In the genomic region with DNA sequence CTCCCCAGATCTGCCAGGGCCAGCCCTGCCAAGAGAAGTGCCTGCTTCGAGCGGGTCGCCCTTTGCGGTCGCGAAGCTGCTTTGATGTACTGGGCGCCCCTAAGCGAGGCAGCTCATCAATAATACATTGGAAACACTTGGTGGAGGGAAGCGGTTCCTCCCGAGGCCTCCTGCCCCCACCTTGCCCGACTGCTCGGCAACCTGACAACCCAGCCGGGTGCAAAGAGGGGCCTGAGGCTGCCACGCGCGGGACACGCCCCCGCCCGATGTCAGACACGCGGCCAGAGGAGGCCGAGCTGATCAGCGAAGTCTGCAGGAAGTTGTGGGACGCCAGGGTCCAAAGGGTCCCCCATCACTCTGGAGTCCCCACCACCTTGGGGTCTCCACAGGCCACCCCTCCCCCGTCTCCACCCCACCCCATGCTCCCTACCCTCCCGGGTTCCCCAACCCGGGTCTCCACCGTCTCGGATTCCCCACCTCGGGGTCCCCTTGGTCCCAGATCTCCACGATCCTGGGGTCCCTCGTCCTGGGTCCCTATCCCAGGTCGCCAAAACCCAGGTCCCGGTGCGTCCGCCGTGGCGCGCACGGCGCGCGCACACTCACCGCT, we compare ENCODE assay signal across 8 mouse cellular contexts. TPM values are rescaled to one million over a fixed set of nuclear protein-coding genes. Genes with fewer than 3 reads are reported as not detected.
A peak's percentile ranks its signal among the peaks of the same experiment; 100 is the strongest.
DNase-seq lines count a peak whose midpoint lies in the region; ATAC-seq and TF ChIP-seq lines count a peak whose summit lies in the region.

No protein-coding gene starts in this region.

- H3K4me3 ChIP-seq in liver, adult 2 months (ENCODE audit: insufficient read depth, low read depth, low read length), result peak overlapping the region; percentile 66
- peak overlapping the region; percentile 70 for H3K4me3 ChIP-seq in heart, embryonic 13.5 days
- peak overlapping the region; percentile 68 for H3K4me3 ChIP-seq in limb, embryonic 14.5 days (replicated peaks; ENCODE audit: low read length)
- H3K4me3 ChIP-seq in neural tube, embryonic 14.5 days (ENCODE audit: low read depth, low read length), result peak overlapping the region; percentile 64

- H3K27ac ChIP-seq in liver, adult 2 months (replicated peaks; ENCODE audit: insufficient read depth, low read depth, low read length), result peak overlapping the region; percentile 56; the same call in 1 of the 2 replicates
- no peak overlapping the region for H3K27ac ChIP-seq in heart, embryonic 13.5 days (replicated peaks)
- H3K27ac ChIP-seq in limb, embryonic 14.5 days (replicated peaks; ENCODE audit: low read depth, low read length), result no peak overlapping the region
- no peak overlapping the region for H3K27ac ChIP-seq in neural tube, embryonic 14.5 days (ENCODE audit: low read depth, low read length)

- H3K4me2 ChIP-seq in heart, embryonic 13.5 days, result peak overlapping the region; percentile 99
- H3K4me2 ChIP-seq in limb, embryonic 14.5 days (replicated peaks; ENCODE audit: low read depth, low read length, severe bottlenecking), result peak overlapping the region; percentile 100
- H3K4me2 ChIP-seq in neural tube, embryonic 14.5 days (ENCODE audit: low read depth, low read length), result peak overlapping the region; percentile 99

- no peaks in the 10 kb centered on the region for H3K27me3 ChIP-seq in liver, adult 2 months (ENCODE audit: control insufficient read depth, insufficient read depth, low read length)
- peaks cover 36% of the 10 kb centered on the region for H3K27me3 ChIP-seq in heart, embryonic 13.5 days (replicated peaks)
- 0 out of 2 replicates have a peak, but pooled peaks cover 13% of the 10 kb centered on the region for H3K27me3 ChIP-seq in limb, embryonic 14.5 days (ENCODE audit: control insufficient read depth, insufficient read depth, low read length)
- H3K27me3 ChIP-seq in neural tube, embryonic 14.5 days (ENCODE audit: control insufficient read depth, insufficient read depth, low read length), result no peaks in the 10 kb centered on the region

- ATAC-seq in heart, embryonic 13.5 days (ENCODE audit: extremely low read depth, insufficient number of reproducible peaks, low FRiP score, low TSS enrichment), result no peak
- ATAC-seq in limb, embryonic 14.5 days (ENCODE audit: low FRiP score, low read depth), result peak; percentile 10; the same call in 1 of the 2 replicates
- ATAC-seq in neural tube, embryonic 14.5 days (ENCODE audit: low read depth), result peak; percentile 49; the same call in 1 of the 2 replicates
- no peak for ATAC-seq in frontal cortex, adult (ENCODE audit: low TSS enrichment)

- no peaks in the 10 kb centered on the region for H3K9me3 ChIP-seq in heart, embryonic 13.5 days
- no peaks in the 10 kb centered on the region for H3K9me3 ChIP-seq in limb, embryonic 14.5 days (ENCODE audit: control insufficient read depth, low read length)
- no peaks in the 10 kb centered on the region for H3K9me3 ChIP-seq in neural tube, embryonic 14.5 days (ENCODE audit: control insufficient read depth, low read length)

- no peak for TF ChIP-seq CTCF in liver, adult 2 months (IDR thresholded peaks at IDR 0.05; ENCODE audit: low read depth, low read length)

- no peaks in the 10 kb centered on the region for H3K79me2 ChIP-seq in liver, adult 2 months (ENCODE audit: control insufficient read depth, insufficient read depth, low read length)

- no peaks in the 10 kb centered on the region for H3K36me3 ChIP-seq in liver, adult 2 months (ENCODE audit: control insufficient read depth, insufficient read depth, low read length)
- H3K36me3 ChIP-seq in heart, embryonic 13.5 days, result no peaks in the 10 kb centered on the region
- no peaks in the 10 kb centered on the region for H3K36me3 ChIP-seq in limb, embryonic 14.5 days (ENCODE audit: control insufficient read depth, insufficient read depth, low read length)
- H3K36me3 ChIP-seq in neural tube, embryonic 14.5 days (ENCODE audit: control insufficient read depth, insufficient read depth, low read length), result no peaks in the 10 kb centered on the region

- WGBS in liver, adult 2 months, result 3% methylated on average over 44 of the region's 44 CpGs
- 3% methylated on average over 44 of the region's 44 CpGs for WGBS in heart, embryonic 13.5 days
- WGBS in limb, embryonic 14.5 days, result 1% methylated on average over 34 of the region's 44 CpGs
- WGBS in neural tube, embryonic 14.5 days, result under 1% methylated on average over 44 of the region's 44 CpGs

- peaks cover 2% of the 10 kb centered on the region; the same call in 1 of the 2 replicates for H3K4me1 ChIP-seq in liver, adult 2 months (ENCODE audit: control insufficient read depth, insufficient read depth, low read length)
- H3K4me1 ChIP-seq in heart, embryonic 13.5 days, result peaks cover 25% of the 10 kb centered on the region
- H3K4me1 ChIP-seq in limb, embryonic 14.5 days (ENCODE audit: control insufficient read depth, insufficient read depth, low read length), result peaks cover 13% of the 10 kb centered on the region
- peaks cover 9% of the 10 kb centered on the region for H3K4me1 ChIP-seq in neural tube, embryonic 14.5 days (ENCODE audit: control insufficient read depth, insufficient read depth, low read length)

- H3K9ac ChIP-seq in liver, adult 2 months (ENCODE audit: low read depth, low read length), result peak overlapping the region; percentile 83
- H3K9ac ChIP-seq in heart, embryonic 13.5 days, result peak overlapping the region; percentile 85
- peak overlapping the region; percentile 66 for H3K9ac ChIP-seq in limb, embryonic 14.5 days (ENCODE audit: low read depth, low read length, severe bottlenecking)
- H3K9ac ChIP-seq in neural tube, embryonic 14.5 days (replicated peaks; ENCODE audit: low read depth, low read length), result peak overlapping the region; percentile 78

- TF ChIP-seq POLR2A in liver, adult 2 months (IDR thresholded peaks at IDR 0.05; ENCODE audit: extremely low read depth, insufficient read depth, low read length), result no peak
- no peak for TF ChIP-seq POLR2A in limb, embryonic 14.5 days (IDR thresholded peaks at IDR 0.05; ENCODE audit: borderline replicate concordance, extremely low read depth, insufficient read depth, insufficient read length)

- no peak for DNase-seq in liver, adult 2 months (ENCODE audit: extremely low read depth, low read depth, low spot score)
- DNase-seq in liver, result no peak
- DNase-seq in adrenal gland, adult 8-10 months, result peak; percentile 24
- DNase-seq in limb, embryonic 14.5 days (ENCODE audit: low spot score), result no peak
- no peak for DNase-seq in right cerebral cortex, postnatal 36 days (ENCODE audit: low spot score in 2 of 2)

RNA-seq across cellular contexts. Expression of a gene that starts 13.7 kb away (rescaled TPM):
- 12.0 and 21.2 TPM in 2 replicates for total RNA-seq in liver, adult 2 months (2014; rRNA removed)
- 11.9 and 15.3 TPM in 2 replicates for polyA plus RNA-seq in liver, adult 2 months (2012; rRNA removed)
- 10 to 100 TPM in 1 of 4 experiments, 1 to 10 TPM in 3; 5.6 to 10.8 (median 7.9) TPM for total RNA-seq in adrenal gland, adult 8-10 months (2022)
- polyA plus RNA-seq in heart, embryonic 13.5 days (2015; fragmentation: Nextera tagmentation; extraction: Ambion mirVana), result 3.3 and 3.6 TPM in 2 replicates
- polyA plus RNA-seq in limb, embryonic 14.5 days (2012; rRNA removed), result 6.4 and 6.6 TPM in 2 replicates
- polyA plus RNA-seq in limb, embryonic 14.5 days (2014; fragmentation: Nextera tagmentation; extraction: Ambion mirVana), result 8.3 and 8.7 TPM in 2 replicates
- 9.9 and 10.0 TPM in 2 replicates for polyA plus RNA-seq in neural tube, embryonic 14.5 days (2014; fragmentation: Nextera tagmentation; extraction: Ambion mirVana)

RNA-seq across cellular contexts. Expression of a gene that starts 34.1 kb away (rescaled TPM):
- 1.4 TPM in 1 of 2 replicates, not detected in the other for total RNA-seq in liver, adult 2 months (2014; rRNA removed)
- not detected in 2 replicates for polyA plus RNA-seq in liver, adult 2 months (2012; rRNA removed)
- 1 to 10 TPM in 1 of 4 experiments, not detected in 3; 1.4 TPM for total RNA-seq in adrenal gland, adult 8-10 months (2022)
- 2.0 and 2.3 TPM in 2 replicates for polyA plus RNA-seq in heart, embryonic 13.5 days (2015; fragmentation: Nextera tagmentation; extraction: Ambion mirVana)
- polyA plus RNA-seq in limb, embryonic 14.5 days (2012; rRNA removed), result 3.4 and 4.3 TPM in 2 replicates
- polyA plus RNA-seq in limb, embryonic 14.5 days (2014; fragmentation: Nextera tagmentation; extraction: Ambion mirVana), result 2.2 and 3.0 TPM in 2 replicates
- 4.6 and 8.4 TPM in 2 replicates for polyA plus RNA-seq in neural tube, embryonic 14.5 days (2014; fragmentation: Nextera tagmentation; extraction: Ambion mirVana)

RNA-seq across cellular contexts. Expression of a gene that starts 34.3 kb away (rescaled TPM):
- total RNA-seq in liver, adult 2 months (2014; rRNA removed), result 706 and 858 TPM in 2 replicates
- polyA plus RNA-seq in liver, adult 2 months (2012; rRNA removed), result 1,059 and 1,162 TPM in 2 replicates
- total RNA-seq in adrenal gland, adult 8-10 months (2022), result 1,000 to 10,000 TPM in 3 of 4 experiments, 100 to 1,000 TPM in 1; 952 to 1,243 (median 1,190) TPM
- 1,738 and 2,034 TPM in 2 replicates for polyA plus RNA-seq in heart, embryonic 13.5 days (2015; fragmentation: Nextera tagmentation; extraction: Ambion mirVana)
- polyA plus RNA-seq in limb, embryonic 14.5 days (2012; rRNA removed), result 736 and 1,017 TPM in 2 replicates
- 948 and 964 TPM in 2 replicates for polyA plus RNA-seq in limb, embryonic 14.5 days (2014; fragmentation: Nextera tagmentation; extraction: Ambion mirVana)
- polyA plus RNA-seq in neural tube, embryonic 14.5 days (2014; fragmentation: Nextera tagmentation; extraction: Ambion mirVana), result 1,198 and 1,298 TPM in 2 replicates

RNA-seq across cellular contexts. Expression of a gene that starts 34.6 kb away (rescaled TPM):
- total RNA-seq in liver, adult 2 months (2014; rRNA removed), result 6.7 and 11.9 TPM in 2 replicates
- 47.8 and 53.3 TPM in 2 replicates for polyA plus RNA-seq in liver, adult 2 months (2012; rRNA removed)
- total RNA-seq in adrenal gland, adult 8-10 months (2022), result 100 to 1,000 TPM in 2 of 4 experiments, 10 to 100 TPM in 2; 80.9 to 130 (median 112) TPM
- polyA plus RNA-seq in heart, embryonic 13.5 days (2015; fragmentation: Nextera tagmentation; extraction: Ambion mirVana), result 164 and 174 TPM in 2 replicates
- polyA plus RNA-seq in limb, embryonic 14.5 days (2012; rRNA removed), result 109 and 160 TPM in 2 replicates
- 238 and 252 TPM in 2 replicates for polyA plus RNA-seq in limb, embryonic 14.5 days (2014; fragmentation: Nextera tagmentation; extraction: Ambion mirVana)
- polyA plus RNA-seq in neural tube, embryonic 14.5 days (2014; fragmentation: Nextera tagmentation; extraction: Ambion mirVana), result 95.8 and 125 TPM in 2 replicates

RNA-seq across cellular contexts. Expression of a gene that starts 44.7 kb away (rescaled TPM):
- total RNA-seq in liver, adult 2 months (2014; rRNA removed), result 0.37 and 2.3 TPM in 2 replicates
- 1.9 TPM in 2 replicates for polyA plus RNA-seq in liver, adult 2 months (2012; rRNA removed)
- 1 to 10 TPM; 5.2 to 10.0 (median 6.5) TPM for total RNA-seq in adrenal gland, adult 8-10 months (2022)
- 79.8 and 80.4 TPM in 2 replicates for polyA plus RNA-seq in heart, embryonic 13.5 days (2015; fragmentation: Nextera tagmentation; extraction: Ambion mirVana)
- polyA plus RNA-seq in limb, embryonic 14.5 days (2012; rRNA removed), result 72.3 and 97.9 TPM in 2 replicates
- polyA plus RNA-seq in limb, embryonic 14.5 days (2014; fragmentation: Nextera tagmentation; extraction: Ambion mirVana), result 92.4 and 107 TPM in 2 replicates
- polyA plus RNA-seq in neural tube, embryonic 14.5 days (2014; fragmentation: Nextera tagmentation; extraction: Ambion mirVana), result 10.5 and 13.1 TPM in 2 replicates

Comparison
In these comparisons a context has a peak if more than half of its experiments do, and no peak if none do; other contexts are left out.
1. ATAC-seq: peak in limb, embryonic 14.5 days (single experiment) and neural tube, embryonic 14.5 days (single experiment); none in heart, embryonic 13.5 days (single experiment) and frontal cortex, adult (single experiment).
2. Peak in every context shown above with its lines, with median percentiles within 50 percentile points of each other: H3K4me3 ChIP-seq, H3K9ac ChIP-seq and H3K4me2 ChIP-seq.